Mouse (Mus musculus): Measurements from ENCODE around the gene Slc50a1.

DNA sequence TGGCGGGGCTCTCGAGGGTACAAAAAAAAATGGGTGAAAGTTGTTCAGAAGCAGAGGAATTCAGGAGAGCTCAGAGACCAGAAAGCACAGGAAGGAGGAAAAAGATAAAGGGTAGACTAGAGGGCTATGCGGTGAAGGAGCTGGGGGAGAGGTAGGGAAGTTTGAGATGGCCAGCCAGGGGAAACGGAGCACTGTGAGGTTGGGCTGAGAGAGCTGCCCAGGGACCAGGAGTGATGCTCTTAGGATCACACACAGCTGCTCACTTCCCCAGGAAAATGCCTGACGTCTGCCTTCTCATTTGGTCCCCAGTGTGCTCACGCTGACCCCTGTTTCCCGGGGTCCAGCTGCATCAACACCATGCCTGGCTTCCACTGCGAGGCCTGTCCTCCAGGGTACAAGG, 50.8 kb downstream of the Slc50a1 start:
- TF ChIP-seq CTCF (IDR thresholded peaks at IDR 0.05; ENCODE audit: low read depth) (no peak), EP300 (optimal IDR thresholded peaks at IDR 0.05) (no peak)
